Mouse (Mus musculus) kidney, adult 9 months (tissue): ENCODE results near the gene Zfp157.
A peak's percentile ranks its signal among the peaks of the same experiment; 100 is the strongest.
"Not testable (repeated sequence)": the region's sequence is repeated elsewhere in the genome, so short reads cannot be mapped to it uniquely, and the experiment has no call there.

ENCODE experiments used
- DNase-seq: peaks from one replicate; pipeline ENCODE4 v3.0.0; 2022

The Zfp157 gene

DNA sequence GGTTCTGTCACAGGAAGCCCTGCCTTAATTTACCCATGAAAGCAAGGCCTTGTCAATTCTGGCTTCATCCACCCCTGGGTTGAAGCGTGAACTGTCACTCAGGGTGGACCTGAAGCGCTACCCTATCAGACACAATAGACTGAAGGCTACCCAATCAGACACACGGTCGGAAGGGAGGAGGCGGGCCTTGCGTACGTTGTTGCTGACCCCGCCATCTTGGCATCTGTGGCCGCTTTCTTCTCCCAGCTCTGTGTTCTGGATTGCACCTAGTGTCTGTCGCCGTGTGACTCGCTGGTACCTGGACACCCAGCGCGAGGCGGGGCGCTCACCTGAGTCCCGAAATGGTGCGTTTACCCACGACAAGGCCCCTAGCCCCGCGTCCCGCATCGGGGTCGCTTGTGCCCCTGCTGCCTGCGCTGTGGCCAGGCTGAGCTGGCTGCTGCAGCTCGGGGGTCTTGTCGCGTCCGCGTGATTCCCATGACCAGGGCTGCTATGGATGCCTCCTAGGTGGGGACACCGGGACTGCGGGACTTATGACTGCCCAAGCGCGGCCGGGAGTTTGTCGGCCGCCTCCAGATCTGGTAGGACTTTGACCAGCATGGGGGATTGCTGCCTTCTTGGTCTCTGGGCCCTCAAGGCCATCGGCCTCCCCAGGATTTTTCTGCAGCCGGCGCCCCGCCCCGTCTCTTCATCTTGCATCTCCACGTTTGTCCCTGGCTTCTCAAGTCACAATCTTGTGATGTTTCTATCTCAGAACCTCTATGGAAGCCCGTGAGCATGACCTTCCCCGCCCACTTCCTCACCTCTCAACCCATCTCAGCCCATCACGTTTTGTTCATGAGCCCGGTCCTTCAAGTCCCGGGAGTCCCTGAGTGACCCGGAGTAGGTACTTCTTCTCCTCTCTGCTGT lies at the start of gene Zfp157:
Gene Zfp157 (plus strand): TSS at position 183 of the 909 bp plus-strand sequence.
- peak; percentile 95 for DNase-seq

DNA sequence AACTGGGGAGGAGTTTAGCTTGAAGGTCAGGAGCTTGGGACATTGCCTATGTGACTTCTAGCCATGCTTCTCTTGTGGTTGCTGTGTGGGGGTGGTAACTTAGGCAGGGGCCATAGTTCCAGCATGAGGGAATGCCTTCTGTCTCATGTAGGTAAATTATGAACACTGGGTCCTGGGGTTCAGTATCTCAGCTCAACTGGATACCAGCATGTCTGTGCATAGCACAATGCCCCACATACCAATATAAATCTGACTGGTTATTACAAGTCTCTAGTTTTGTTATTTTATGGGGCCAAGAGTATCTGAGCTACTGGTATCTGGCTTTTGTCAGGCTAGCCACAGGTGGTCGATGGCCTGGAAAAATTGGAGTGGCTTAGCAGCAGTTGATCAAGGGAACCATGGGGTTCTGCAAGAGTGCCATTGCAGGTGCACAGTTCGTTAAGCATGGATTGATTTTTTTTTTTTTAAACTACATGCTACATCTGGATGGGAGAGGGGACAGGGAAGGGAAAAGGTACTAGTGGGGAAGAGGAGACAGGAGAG lies 43.4 kb upstream of the Zfp157 start:
- no peak for DNase-seq

DNA sequence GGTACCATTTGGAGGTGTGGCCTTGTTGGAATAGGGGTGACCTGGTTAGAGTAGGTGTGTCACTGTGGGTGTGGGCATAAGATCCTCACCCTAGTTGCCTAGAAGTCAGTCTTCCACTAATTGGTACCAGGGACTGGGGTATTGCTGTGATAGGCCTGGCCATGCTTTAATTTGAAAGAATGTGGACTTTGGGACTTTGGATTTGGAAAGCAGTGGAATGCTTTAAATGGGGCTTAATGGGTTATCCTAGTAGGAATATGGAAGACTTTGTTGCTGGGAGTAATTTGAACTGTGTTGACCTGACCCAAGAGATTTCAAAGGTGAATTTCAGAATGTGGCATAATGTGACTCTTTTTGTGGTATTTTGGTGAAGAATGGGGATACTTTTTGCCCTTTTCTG lies 40.8 kb upstream of the Zfp157 start:
- peak; percentile 54 for DNase-seq

- no peak for DNase-seq
Measured at GRCm38 (mm10) chr5:138458371-138458770, 17.1 kb downstream of the Zfp157 start.

GRCm38 (mm10) chr5:138459107-138459506 lies 17.8 kb downstream of the Zfp157 start:
- no peak for DNase-seq

GRCm38 (mm10) chr5:138473601-138474000 lies 32.3 kb downstream of the Zfp157 start:
- peak; percentile 49 for DNase-seq

DNA sequence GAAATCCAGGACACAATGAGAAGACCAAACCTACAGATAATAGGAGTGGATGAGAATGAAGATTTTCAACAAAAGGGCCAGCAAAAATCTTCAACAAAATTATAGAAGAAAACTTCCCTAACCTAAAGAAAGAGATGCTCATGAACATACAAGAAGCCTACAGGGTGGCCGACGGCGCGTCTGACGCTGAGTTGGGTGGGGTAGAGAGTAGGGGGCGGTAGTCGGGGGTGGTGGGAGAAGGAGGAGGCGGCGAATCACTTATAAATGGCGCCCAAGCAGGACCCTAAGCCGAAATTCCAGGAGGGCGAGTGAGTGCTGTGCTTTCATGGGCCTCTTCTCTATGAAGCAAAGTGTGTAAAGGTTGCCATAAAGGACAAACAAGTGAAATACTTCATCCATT lies 63.3 kb downstream of the Zfp157 start:
- not testable (repeated sequence) for DNase-seq
